Mouse (Mus musculus): ENCODE results near the gene Ezh1. TPM values are rescaled to one million over a fixed set of nuclear protein-coding genes. Genes with fewer than 3 reads are reported as not detected.

Ezh1 gene
- total RNA-seq, 2 experiments from 2014 or later, result 29.8 to 36.4 TPM

DNA sequence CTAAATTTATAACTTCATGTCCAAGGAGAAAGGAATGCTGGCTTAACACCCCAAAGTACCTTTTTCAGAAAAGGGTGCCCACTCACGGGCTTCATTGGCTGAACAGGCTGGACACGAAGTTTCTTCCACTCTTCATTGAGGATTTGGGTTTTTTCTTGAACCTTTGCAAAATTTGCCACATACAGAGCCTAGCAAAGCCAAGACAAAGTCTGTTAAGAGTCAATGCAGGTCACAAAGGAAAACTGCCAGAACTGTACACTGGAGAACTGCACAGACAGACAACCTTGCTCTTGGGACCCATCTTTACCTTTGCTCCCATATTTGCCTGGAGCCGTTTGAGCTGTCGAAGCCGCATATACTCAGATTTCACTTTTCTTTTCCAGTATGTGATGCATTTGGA, 9.3 kb downstream of the Ezh1 start:
- no peak for DNase-seq

DNA sequence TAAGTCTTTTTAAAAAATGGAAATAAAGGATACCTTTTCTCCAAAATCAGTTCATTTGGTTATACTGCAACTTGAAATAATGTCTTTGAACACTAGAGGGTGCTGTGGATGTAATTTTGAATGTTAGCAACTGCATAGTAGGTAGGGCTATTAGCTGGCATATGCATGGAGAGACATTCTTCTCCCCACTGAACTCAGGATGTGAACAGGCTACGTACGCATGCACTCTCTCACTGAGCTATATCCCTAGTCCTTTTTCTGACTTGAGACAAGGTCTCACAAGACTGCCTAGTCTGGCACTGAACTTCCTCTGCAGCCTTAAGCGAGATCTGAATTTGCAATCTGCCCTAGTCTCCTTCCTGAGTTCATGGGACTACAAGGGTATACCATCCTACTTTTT, 14.3 kb downstream of the Ezh1 start:
- peak; percentile 69 to 86 for DNase-seq

DNA sequence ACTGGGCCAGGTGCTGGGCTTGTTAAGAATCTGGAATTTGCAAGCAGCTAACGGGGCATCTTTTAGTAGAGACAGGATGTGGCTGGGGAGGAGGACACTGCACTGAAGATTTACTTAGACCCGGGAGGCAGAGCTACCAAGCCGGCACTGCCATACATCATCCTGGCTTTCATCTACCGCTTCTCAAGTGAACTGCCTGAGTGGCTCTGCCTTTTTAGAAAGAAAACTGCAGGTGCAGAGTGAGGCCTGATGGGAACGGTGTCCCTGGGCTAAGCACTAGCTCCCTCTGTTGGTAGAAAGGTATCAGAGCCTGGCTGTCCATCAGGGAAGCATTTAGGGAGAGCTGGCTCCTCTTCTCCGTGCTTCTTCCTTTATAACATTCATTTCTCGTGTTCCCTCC, 25.3 kb downstream of the Ezh1 start:
- no peak for DNase-seq

DNA sequence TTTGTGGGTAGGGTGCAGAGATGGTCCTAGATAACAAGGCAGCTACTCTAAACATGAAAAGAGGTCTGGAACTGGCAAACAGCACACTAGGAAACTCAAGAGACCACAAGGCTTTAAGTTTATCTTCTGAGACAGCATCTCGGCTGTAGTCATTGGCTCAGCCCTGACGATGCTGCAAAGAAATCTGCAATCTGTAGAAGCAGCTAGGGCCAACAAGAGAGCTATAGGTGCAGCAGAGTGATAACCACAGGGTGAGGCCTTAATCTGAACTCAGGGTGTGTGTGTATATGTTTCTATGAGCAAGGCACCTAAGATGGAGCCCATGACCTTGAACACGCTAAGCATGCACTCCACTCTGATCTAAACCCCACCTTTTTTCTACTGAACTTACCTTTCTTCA, 26.7 kb downstream of the Ezh1 start:
- no peak for DNase-seq

DNA sequence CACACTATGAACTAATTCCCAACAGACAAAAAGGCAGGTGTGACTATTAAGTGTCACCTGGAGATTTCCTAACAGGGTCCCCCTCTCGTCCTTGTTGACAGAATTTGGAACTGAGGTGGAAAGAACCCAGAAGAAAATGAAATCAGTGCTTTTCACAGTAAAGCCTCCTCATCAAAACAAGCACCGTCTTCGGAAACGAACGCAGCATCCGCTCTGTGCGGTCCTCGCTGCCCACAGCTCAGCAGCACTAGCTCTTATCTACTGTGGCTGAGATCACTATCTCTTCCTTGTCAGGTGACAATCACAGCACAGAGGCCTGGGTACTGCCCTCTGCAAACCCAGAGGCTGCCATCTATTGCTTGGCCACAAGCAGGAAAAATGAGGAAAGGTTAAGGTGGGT, 30.1 kb downstream of the Ezh1 start:
- DNase-seq, result no peak

DNA sequence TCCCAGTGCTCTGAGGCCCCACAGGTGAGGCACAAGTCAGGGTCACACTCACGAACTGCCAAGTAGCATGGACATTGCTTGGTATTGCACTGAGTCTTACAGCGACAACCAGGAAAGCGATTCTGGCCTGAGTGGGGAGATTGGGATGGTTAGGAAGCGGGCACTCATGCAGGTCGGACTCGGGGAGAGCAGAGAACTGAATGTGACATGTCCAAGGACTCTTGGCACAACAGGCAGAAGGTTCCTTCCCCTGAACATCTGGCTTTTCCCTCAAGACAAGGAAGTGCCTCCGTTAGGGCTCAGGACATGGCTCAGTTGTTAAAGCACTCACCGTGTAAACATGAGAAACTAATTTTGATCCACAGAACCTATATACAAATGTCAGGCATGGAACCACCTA, 30.7 kb downstream of the Ezh1 start:
- DNase-seq, result no peak

DNA sequence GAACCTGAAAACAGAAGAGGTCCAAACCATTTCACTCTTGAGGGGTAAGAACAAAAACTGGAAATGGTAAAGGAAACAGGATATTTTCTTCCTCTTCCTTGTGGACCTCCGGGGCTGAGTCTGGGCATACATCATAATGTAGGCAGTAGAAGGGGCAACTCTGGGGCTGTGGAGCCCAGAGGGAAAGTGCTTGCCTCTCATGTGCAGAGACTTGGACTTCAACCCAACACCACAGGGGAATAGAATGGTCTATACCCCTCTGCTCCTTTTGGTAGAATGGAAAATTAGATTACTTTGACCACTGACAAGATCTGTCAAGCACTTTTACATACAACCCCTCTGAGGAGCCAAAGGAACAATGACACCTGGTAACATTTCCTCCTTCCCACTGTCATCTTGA, 31.2 kb downstream of the Ezh1 start:
- no peak for DNase-seq

DNA sequence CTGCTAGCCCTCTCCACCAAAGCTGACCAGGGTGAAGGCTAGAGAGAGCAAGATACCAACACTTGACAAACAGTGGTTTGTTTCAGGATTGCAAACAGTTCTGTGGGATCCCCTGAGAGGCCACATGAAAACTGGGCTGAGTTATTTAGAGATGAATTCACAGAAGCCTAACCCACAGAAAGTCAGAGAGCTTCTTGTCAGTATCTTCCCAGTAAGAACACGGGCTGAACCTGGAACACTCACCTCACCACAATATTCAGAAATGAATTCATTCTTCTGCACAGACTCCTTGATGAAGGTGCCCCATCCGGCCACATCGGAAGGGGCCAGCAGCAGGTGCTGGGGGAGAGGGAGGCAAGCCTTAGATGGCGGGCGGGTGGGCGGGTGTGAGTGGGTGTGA, 31.6 kb downstream of the Ezh1 start:
- no peak for DNase-seq

DNA sequence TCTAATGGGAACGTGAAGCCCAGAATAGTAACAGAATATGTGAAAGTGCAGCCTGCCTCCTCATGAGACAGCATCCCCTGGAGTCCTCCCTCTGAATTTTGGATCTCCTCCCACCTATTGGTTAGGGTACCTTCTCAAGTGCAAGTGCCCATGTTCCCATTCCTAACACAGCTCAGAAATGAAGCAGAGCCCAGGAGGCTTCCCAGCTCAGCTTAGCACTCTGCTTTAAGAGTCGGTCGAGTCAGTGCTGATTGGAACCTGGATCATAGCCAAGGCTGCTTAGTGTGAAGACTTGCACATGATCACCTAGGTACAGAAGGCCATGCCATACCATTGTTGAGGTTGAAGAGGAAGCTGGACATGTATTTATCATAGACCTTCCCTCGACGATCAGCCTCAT, 32.1 kb downstream of the Ezh1 start:
- DNase-seq, result no peak

DNA sequence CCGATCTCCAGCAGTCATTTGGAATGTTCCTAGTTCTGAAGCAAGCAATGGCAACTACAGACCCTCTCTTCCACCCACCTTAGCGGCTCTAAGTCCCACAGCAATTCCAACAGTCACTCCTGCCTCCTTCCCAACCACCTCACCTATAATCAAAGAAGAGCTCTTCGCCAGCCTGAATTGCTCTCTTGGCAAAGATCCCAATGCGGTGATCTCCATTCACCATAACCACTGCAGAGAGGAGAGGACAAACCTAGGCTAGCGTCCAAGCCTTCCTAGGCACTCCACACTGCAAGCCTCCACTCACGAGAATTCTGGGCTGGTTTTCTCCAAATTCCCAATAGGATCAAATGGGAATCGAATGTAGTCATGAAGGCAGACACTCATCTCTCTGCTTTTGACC, 33.2 kb downstream of the Ezh1 start:
- no peak for DNase-seq

DNA sequence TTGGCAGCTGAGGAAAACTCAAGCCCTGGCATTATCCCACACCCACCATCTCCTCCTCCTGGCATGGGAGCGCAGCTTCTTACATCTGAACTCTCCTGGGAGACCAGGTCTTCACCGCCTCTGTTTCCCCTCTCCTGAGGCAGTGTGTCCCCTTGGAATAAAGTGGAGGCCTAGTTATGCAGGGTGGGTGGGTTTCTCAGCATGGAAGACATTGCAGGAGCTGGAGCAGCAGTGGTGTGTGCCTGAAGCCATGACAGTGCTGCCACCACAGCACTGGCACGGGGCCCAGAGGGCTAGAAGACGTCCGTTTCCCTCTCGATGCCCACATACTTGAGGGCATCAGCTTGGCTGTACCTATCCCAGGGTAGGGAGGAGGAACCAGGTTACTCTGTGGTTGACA, 33.6 kb downstream of the Ezh1 start:
- no peak for DNase-seq

DNA sequence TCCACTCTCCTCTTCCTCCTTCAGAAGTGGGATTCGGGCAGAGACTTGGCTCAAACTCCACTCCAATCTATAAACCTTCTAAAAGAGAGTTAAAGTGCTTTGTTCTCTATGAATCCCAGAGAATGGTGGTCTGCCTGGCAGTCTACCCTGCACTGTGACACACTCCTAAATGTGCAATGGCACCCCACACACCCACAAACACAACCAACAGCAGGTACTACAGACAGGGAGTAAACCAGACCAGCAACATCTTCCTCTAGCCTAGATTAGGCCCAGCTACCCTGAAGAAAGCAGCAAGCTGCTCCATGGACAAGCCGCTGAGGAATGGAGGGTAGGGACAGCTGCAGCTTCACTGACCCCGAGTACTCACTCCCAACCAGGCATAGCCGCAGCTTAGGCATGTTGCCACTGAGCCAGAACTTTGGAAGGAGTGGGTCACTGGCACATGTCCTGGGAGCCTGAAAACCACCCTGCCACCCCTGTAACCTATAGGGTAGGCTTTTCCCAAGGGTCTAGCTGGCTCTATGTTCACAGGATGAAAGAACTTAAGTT, 34.3 kb downstream of the Ezh1 start:
- DNase-seq, result no peak

DNA sequence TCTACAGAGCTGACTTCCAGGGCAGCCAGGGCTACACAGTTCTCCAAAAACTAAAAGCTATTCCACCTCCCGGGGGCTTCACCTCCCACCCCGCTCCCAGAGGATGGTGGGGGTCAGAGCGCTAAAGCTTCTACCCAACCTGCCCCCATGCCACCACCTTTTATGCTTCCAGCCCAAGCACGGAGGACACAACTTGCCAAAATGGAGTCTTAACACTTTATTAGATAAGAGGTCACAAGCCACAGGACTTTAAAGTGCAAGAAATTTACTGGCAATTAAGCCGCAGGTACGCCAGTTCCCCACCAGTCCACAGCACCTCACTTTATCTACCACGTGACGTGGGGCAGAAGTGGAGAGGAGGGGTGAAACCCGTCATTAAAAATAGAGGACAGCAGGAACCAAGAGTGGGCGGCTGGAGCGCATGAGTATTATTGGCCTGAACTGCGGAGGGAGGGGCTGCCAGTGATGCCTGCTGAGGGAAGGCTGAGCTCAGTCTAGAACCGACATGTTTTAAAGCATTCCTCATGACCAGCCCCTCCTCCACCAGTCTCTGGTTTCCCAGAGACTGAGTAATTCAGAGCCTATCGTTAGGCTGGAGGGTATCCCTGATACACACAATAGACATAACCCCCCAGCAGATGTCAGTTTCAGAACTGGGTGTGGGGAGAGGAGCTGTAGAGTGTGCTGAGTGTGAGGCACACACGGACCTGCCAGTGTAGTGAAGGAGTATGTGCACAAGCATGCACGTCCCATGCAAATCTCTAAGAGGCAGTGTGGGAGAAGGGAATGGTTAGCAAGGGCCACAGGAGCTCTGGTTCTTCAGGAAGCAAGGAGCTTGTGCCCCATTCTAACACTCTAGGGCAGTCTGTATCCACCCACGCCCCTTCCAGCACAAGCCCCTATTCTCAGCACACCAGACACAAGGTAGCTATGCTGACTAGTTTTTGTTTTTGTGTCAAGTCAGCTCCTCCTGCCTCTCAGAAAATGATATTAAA, 35.1 kb downstream of the Ezh1 start:
- DNase-seq, result peak in 1 of 2 experiments; percentile 37

DNA sequence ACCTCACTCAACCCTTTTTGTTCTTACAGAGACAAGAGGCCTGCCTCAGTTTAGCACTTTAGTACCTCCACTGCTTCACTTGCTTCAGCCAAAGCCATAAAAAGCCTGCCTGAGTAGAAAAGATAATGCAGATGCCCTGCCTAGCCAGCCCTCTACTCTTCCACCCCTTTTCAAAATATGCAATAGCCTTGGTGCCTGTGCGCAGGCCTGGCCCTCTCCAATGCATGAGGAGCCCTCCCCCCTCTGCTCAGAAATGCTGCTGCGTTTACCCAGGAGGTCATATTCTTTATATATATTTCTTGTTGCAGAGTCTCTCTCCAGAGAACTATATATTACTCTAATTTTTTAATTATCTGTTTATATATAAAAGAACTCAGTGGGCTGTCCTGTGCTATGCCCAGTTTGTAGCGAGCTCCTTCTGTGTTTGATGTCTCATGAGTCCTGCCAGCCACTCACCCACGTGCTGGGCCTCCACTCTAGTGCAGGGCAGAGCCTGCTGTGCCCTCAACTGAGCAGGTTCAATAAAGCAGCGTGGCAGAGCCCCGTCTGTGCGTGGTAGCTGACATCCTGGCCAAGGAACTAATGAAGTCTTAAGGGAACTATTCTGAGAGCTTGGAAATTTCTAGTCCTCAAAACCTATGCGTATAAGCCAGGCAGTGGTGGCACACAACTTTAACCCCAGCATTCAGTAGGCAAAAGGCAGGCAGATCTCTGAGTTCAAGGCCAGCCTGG, 35.9 kb downstream of the Ezh1 start:
- DNase-seq, result no peak

DNA sequence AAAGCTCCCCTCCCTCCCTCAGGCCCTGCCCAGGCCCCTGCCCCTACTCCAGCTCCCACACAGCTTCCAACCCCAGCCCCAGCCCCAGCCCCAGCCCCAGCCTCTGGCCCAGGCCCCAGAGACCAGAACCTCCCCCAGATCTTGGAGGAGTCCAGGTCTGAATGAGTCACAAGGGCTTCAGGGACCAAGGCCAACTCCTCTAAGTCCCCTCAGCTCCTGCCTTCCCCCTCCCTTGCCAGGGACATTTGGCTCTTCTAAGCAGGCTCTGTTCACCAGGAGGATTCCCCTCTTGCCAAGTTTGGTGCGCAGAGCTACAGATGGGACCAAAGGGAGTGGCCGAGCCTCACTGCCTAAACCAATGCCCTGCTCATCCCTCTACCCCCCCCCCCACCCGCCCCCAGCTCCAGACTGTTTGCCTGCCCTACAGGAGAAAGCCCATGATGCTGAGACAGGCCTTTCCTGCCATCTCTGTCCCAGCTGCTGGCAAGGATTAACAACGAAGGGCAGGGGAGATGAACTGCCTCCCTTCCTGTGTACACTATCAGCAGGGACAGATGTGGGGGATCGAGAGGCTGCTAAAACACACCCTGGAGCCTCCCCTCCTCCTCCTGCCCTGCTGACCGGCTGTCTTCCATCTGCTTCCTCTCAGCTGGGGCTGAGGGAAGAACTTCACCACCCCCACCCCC, 36.6 kb downstream of the Ezh1 start:
- peak; percentile 74 to 88 for DNase-seq

DNA sequence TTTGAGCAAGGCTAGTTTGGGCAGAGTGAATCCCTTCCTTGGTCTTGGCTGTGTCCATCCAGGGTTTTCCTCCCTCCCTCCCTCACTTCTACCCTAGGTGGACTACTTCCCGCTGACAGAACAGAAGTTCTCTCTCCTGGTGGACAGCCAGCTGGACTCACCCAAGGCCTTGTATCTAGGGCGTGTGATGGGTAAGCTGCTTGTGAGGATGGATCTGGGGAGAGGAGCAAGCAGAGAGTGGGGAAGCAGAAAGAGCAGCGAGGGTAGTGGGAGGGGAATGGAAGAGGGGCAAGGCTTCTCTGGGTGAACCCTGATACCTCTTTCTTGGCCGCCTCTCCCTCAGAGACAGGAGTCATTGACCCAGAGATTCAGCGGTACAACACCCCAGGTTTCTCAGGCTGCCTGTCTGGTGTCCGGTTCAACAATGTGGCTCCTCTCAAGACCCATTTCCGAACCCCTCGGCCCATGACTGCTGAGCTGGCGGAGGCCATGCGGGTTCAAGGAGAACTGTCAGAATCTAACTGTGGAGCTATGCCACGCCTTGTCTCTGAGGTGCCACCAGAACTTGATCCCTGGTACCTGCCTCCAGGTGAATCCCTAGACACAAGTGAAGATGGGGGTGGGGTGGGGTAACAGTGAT, 38.0 kb downstream of the Ezh1 start:
- DNase-seq, result no peak

DNA sequence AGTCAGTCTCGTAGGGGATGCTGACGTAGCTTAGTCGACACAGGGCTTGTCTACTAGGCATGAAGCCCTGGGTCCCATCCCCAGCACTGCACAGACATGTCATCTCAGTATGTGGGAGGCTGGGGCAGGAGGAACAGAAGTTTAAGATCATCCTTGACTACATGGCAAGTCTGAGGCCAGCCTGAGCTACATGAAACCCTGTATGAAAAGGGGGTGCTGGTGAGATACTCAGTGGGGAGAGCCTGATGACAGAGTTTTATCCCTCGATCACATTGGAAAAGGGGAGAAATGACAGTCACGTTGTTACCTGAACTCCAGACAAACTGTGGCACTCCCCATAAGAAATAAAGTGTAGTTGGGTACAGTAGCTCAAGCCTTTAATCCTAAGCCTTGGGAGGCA, 38.7 kb downstream of the Ezh1 start:
- no peak for DNase-seq

DNA sequence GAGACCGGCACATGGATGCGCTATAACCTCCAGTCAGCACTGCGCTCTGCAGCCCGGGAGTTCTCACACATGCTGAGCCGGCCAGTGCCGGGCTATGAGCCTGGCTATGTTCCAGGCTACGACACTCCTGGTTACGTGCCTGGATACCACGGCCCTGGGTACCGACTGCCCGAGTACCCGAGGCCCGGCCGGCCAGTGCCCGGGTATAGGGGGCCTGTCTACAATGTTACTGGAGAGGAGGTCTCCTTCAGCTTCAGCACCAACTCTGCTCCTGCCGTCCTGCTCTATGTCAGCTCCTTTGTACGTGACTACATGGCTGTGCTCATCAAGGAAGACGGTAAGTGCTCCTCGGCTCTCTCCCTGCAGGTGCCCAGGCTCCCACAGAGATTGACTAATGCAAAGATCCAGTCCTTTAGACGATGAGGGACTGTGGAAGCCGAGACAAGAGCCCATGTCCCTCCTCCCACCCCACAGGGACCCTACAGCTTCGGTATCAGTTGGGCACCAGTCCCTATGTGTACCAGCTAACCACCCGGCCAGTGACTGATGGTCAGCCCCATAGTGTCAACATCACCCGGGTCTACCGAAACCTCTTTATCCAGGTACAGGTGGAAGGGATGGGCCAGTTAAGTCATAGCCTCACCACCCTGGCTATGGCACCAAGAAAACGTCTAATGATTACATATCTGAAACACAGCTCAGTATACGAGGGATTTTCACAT, 39.6 kb downstream of the Ezh1 start:
- DNase-seq, result no peak

DNA sequence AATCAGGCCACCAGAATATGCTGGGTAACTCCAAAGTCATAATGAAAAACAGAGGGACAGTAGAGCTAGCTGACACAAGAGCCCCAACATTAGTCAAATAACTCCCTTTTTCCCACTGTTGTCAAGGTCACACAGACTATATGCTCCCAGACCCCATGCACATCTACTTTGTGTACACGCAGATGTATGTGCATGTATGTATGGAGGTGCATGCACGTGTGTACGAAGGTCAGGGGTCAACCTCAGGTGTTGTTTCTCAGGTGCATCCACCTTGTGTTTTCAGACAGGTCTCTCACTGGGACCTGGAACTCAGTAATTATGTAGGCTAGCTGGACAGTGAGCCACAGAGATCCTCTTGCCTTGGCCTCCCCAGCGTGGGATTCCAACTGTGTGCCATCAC, 40.8 kb downstream of the Ezh1 start:
- DNase-seq, result no peak

DNA sequence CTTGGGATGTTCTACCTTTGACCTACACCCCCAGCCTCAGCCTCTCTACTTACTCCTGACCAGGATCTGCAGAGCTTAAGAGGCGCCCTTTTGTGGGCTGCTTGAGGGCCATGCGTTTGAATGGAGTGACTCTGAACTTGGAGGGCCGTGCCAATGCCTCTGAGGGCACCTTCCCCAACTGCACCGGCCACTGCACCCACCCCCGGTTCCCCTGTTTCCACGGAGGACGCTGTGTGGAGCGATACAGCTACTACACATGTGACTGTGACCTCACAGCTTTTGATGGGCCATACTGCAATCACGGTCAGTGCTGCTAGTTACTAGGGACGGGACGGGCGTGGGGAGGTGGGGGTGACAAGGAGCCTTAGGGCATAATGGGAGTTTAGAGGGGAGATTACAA, 41.3 kb downstream of the Ezh1 start:
- DNase-seq, result no peak

DNA sequence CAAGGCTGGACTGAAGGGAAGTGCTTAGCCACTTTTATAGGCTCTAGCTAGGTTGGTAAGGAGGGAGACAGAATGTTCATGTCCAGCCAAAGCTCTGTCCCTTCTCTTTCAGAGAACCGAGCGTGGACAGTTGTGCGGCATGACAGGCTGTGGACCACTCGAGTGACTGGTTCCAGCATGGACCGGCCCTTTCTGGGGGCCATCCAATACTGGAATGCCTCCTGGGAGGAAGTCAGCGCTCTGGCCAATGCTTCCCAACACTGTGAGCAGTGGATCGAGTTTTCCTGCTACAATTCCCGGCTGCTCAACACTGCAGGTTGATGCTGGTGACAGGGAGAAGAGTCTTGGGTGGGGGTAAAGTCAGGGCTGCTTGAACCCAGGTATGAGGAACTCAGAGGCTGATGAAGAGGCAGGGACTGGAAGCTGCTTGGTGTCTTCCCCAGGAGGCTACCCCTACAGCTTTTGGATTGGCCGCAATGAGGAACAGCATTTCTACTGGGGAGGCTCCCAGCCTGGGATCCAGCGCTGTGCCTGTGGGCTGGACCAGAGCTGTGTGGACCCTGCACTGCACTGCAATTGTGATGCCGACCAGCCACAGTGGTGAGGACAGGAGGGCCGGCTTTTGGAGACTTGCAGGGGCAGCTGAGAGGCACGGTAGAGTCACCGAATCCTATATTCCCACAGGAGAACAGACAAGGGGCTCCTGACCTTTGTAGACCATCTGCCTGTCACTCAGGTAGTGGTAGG, 43.3 kb downstream of the Ezh1 start:
- peak in 1 of 2 experiments; percentile 46 for DNase-seq

All from heart, adult 18-20 months (tissue).